ENCODE assay signal across 10 mouse cellular contexts in genomic region chr9:43222429-43222715, GRCm38 (mm10). TPM values are rescaled to one million over a fixed set of nuclear protein-coding genes. Genes with fewer than 3 reads are reported as not detected.
DNase-seq lines count a peak whose midpoint lies in the region; ATAC-seq and TF ChIP-seq lines count a peak whose summit lies in the region.
"Had no signal": no experiment of that assay in that cellular context is flagged by ENCODE, and none has a peak within 500 bp of the region (broad histone marks: within the 10 kb centered on the region; RNA-seq: fewer than 3 reads in every experiment).

No protein-coding gene starts in this region.

- H3K4me3 ChIP-seq in lung, embryonic 14.5 days (ENCODE audit: low read depth, low read length), result no peak overlapping the region

- no peak; the same call in 1 of the 2 replicates for ATAC-seq in lung, embryonic 14.5 days (ENCODE audit: insufficient read depth)
- ATAC-seq in erythroblast, adult 5-6 weeks (replicated peaks; ENCODE audit: low FRiP score, poor library complexity, severe bottlenecking), result 0 out of 2 replicates have a peak, but pooled peaks have one; percentile 34

- WGBS in lung, embryonic 14.5 days, result 45% methylated on average over 8 of the region's 8 CpGs

- no peak overlapping the region for H3K4me2 ChIP-seq in lung, embryonic 14.5 days

- H3K27ac ChIP-seq in lung, embryonic 14.5 days (ENCODE audit: low read depth), result no peak overlapping the region

- peak; percentile 76 for DNase-seq in embryo, embryonic 10 days (ENCODE audit: low spot score)
- no peak for DNase-seq in embryo, embryonic 9.5 days (ENCODE audit: extremely low spot score)
- DNase-seq in lung, embryonic 14.5 days, result peak; percentile 59
- no peak for DNase-seq in lung, postnatal 10 days
- peak; percentile 50 for DNase-seq in retina, embryonic 14.5 days (ENCODE audit: low spot score)
- DNase-seq in thymus, postnatal 14 days, result no peak
- DNase-seq in left cerebral cortex, adult 18-20 months (ENCODE audit: low spot score in 2 of 2), result no peak
- DNase-seq: kidney, adult 11 months had no signal

- no peaks in the 10 kb centered on the region for H3K9me3 ChIP-seq in lung, embryonic 14.5 days (ENCODE audit: low read depth, low read length)

- H3K36me3 ChIP-seq in lung, embryonic 14.5 days (ENCODE audit: insufficient read depth), result peaks cover 45% of the 10 kb centered on the region

- TF ChIP-seq CTCF in lung, embryonic 14.5 days (IDR thresholded peaks at IDR 0.05; ENCODE audit: low read depth), result peak; percentile 58

- 0 out of 2 replicates have a peak, but pooled peaks cover 5% of the 10 kb centered on the region for H3K4me1 ChIP-seq in lung, embryonic 14.5 days (ENCODE audit: insufficient read depth)

- H3K27me3 ChIP-seq in lung, embryonic 14.5 days (ENCODE audit: insufficient read depth, low read length), result no peaks in the 10 kb centered on the region

- no peak overlapping the region for H3K9ac ChIP-seq in lung, embryonic 14.5 days

RNA-seq across cellular contexts. Expression of gene Pou2f3, which starts 12.2 kb away (rescaled TPM):
- polyA plus RNA-seq in lung, embryonic 14.5 days (2014; fragmentation: Nextera tagmentation; extraction: Ambion mirVana), result 0.08 and 0.16 TPM in 2 replicates
- total RNA-seq in erythroblast, adult 5-6 weeks (2015; ENCODE audit: low replicate concordance), result not detected in 2 replicates
- total RNA-seq in erythroblast, adult 5-6 weeks (2017; ENCODE audit: low replicate concordance), result not detected in 2 replicates
- total RNA-seq in left cerebral cortex, adult 18-20 months (2021), result under 1 TPM; 0.21 to 0.37 TPM
- total RNA-seq: megakaryocyte, adult 5-6 weeks had no signal

RNA-seq across cellular contexts. Expression of gene Oaf, which starts 17.3 kb away (rescaled TPM):
- 84.5 and 95.4 TPM in 2 replicates for polyA plus RNA-seq in lung, embryonic 14.5 days (2014; fragmentation: Nextera tagmentation; extraction: Ambion mirVana)
- total RNA-seq in erythroblast, adult 5-6 weeks (2015; ENCODE audit: low replicate concordance), result 2.1 and 21.7 TPM in 2 replicates
- total RNA-seq in erythroblast, adult 5-6 weeks (2017; ENCODE audit: low replicate concordance), result 1.8 and 3.7 TPM in 2 replicates
- total RNA-seq in left cerebral cortex, adult 18-20 months (2021), result 10 to 100 TPM; 15.2 to 17.9 TPM

Comparison
In these comparisons a context has a peak if more than half of its experiments do, and no peak if none do; other contexts are left out.
1. DNase-seq: peak in embryo, embryonic 10 days (single experiment), lung, embryonic 14.5 days (single experiment) and retina, embryonic 14.5 days (single experiment); none in embryo, embryonic 9.5 days (single experiment), lung, postnatal 10 days (single experiment), thymus, postnatal 14 days (single experiment) and left cerebral cortex, adult 18-20 months (0 of 2).